Mouse (Mus musculus) heart, adult 9 months (tissue): ENCODE data around the gene Ccdc186.

Experiments
- DNase-seq, 2 experiments: peaks; one replicate each; pipeline ENCODE4 v3.0.0; 2022; ENCODE audit warnings: low spot score in 2 of 2

Ccdc186 gene

DNA sequence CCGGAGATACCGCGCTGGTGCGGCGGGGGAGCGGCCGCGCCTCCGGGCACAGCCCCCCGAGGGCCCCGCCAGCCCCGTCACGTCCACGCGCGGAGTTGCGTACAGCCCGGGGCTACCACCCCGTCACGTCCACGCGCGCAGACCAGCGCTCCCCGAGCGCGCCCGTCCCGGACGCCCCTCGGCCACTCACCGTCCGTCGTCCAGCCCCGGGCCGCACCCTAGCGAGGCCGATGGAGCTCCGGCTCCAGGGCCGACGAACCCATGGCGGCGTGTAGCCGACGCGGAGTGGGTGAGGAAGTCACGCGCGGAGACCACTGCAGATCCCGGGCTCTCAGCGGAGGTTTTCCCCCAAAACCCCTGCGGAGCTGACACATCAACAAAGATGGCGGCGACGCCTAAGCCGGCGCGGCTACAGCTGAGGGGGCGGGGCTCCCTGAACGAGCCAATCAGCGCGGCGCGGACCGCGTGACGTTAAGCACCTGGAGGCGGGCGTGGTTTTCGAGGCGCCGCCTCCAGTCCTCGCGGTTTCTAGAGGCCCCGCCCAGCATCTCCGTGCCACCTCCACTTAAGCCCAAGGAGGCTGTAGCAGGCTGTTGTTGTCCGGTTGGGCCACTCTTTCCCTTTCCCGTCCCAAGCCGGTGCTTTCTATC, at the start of gene Ccdc186:
Gene Ccdc186, minus strand, starts transcription at position 393 of the 650 bp plus-strand sequence.
- DNase-seq, result peak; percentile 94 to 95

DNA sequence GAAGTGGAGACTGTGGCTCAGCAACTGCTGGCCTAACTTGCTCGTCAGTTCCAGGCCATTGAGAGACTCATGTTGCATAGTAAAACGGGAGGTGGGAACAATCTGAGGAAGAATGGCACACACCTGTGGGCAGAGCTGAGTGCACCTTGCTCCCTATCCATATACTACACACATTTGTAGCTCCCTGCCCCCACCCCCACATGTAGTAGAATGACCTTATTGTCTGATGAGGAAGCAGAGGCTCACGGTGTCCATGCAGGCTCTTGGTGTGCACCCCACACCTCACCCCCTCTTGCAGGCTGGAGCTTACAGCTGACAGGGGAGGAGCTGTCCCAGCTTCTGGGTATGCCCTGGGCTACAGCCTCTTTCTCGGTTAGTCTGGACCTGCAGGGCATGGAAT, 45.7 kb upstream of the Ccdc186 start:
- DNase-seq, result no peak

DNA sequence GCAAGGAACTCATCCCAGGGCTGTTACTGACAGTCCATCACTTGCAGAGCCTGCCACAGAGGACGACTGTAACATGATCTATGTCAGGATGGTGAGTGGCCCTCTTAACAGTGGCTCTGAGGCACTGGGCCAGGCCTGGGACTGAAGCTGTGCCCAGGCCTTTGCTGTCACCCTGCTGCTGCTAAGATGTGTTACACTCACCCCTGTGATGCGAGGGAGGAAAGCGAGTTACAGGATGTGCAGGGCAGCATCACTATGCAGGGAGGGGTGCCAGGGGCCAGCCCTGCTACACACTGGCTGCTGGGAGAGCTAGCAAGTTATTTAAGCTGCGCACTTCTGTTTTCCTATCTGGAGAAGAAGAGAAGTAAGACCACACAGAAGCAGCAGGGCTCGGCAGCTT, 34.5 kb upstream of the Ccdc186 start:
- DNase-seq, result peak in 1 of 2 experiments; percentile 2

DNA sequence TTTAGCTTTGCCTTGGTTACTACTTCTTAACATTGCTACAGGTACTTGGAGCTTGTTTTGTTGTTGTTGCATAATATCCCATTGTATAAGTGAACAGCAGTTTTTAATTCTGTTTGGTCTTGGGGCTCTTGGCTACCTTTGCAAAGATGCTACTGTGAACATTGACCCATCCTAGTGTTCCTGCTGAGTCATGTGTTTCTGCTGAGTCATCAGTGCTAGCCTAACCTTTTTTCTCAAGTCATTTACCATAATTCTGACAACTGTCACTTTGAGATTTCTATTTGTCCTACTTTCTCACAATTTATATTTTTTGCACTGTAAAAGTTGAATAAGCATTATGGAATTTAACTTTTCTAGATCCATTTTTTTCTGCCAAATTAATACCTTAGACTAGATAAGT, 30.6 kb upstream of the Ccdc186 start:
- DNase-seq, result no peak

DNA sequence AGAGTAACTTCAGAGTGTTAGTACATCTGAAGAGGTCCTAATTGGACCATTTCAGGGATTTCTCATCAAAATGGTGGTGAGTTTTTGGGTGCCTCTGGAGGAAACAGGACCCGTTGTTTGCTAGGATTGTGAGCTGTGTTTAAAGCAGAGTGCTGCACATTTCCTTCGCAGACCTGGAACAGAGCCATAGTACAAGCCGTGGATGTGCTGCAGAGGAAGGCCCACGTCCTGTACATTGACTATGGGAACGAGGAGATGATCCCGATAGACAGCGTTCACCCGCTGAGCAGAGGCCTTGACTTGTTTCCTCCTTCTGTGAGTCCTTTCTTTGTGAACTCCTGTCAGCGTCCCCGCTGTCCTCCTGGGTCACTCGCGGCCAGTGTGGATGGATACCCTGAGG, 21.0 kb upstream of the Ccdc186 start:
- DNase-seq, result no peak

DNA sequence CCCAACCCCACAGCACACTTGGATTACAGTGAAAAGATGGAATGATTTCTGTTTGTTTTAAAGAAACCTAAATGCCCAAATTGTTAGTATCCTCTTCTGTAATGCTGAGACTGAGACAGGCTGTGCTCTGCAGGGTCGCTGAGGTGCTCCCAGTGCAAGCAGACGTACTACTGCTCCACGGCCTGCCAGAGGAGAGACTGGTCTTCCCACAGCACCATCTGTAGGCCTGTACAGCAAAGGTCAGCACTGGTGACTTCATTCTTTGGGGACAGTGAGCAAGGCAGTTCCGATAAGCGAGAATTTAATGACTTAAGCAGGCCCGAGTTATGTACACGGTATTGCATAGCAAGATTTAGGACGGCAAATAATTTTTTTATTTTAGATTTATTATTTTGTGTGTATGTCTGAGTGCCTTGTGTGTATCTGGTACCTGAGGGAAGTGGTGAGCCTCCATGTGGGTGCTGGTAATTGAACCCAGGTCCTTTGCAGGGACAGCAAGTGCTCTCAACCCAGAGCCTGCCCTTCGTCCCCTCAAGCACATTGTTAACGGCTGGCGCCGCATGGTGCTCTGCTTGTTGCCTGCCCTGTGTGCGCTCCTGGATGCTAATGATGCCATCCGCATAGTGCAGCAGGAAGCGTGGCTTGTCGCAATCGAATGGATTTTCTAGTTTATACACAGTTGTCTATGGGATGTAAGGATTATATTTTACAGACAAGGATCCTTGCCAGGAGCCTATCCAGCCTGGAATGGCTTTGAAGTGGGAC, 17.1 kb upstream of the Ccdc186 start:
- peak in 1 of 2 experiments; percentile 35 for DNase-seq

DNA sequence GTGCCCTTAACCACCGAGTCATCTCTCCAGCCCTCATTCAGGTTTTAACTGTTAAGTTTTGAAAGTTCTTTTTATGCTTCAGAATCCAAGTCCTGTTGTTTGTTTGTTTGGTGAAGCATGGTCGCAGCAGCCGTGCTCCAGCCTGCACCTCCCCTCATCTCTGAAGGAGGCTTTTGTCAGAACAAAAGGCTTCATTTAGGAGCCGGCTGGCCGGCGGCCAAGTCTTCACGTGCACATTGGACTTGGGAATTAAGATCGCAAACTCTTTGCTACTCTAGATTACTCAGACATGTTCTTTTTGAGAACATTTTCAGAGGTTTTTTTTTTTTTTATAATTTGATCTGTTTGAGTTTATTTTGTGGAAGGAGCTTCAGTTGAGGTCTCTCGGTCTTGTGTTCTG, 13.3 kb upstream of the Ccdc186 start:
- DNase-seq, result no peak

DNA sequence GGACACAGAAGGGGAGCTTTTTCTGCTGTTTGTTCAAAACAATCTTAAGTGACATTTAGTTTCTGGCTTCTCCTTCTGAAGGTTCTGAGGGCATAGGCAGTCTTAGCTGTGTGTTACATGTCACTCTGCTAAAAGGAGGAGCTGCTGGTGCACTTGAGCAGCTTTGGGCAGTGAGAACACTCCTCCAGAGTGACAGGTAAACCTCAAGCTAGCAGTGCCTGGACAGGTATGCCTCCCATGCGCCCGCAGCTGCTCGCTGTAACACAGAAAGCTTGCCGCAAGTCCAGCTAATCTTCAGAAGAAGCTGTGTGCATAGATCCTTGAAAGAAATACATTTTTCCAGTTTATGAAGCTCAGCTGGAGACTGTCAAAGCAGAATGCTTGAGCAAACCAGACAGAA, 8.2 kb upstream of the Ccdc186 start:
- DNase-seq, result no peak

DNA sequence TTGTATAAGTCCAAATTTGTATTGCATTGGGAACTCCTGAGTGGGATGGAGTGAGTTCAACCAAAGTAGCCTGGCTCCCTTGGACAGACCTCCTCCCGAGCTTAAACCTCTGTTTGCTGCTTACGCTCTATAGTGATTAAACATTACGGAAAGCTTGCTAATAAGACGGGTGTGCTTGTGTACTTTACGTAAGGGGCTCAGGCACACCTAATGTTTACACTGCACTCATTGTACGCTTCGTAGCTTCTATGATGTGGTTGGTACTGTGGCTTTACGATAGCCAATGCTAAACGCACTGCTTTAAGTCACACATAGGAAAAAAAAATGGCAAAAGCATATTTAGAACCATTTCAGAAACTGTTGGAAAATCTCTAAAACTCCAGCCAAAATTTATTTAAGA, 7.3 kb upstream of the Ccdc186 start:
- DNase-seq, result no peak

DNA sequence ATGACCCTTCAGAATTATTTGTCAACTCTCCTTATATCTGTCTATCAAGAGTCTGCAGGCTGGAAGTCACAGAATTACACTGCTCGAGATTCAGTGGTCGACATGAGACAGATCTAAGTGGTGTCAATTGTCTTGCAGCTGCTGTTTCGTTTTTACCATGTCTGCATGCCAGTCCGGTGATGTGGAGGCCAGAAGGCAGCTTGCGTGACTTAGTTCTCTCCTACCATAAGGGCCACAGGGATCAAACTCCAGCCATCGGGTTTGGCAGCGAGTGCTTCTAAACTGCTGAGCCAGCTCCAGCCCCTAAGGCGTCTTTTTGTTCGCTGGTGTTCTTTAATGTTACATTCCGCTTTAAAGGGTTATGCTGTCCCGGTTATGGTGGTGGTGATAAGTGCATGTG, 6.3 kb upstream of the Ccdc186 start:
- DNase-seq, result no peak

DNA sequence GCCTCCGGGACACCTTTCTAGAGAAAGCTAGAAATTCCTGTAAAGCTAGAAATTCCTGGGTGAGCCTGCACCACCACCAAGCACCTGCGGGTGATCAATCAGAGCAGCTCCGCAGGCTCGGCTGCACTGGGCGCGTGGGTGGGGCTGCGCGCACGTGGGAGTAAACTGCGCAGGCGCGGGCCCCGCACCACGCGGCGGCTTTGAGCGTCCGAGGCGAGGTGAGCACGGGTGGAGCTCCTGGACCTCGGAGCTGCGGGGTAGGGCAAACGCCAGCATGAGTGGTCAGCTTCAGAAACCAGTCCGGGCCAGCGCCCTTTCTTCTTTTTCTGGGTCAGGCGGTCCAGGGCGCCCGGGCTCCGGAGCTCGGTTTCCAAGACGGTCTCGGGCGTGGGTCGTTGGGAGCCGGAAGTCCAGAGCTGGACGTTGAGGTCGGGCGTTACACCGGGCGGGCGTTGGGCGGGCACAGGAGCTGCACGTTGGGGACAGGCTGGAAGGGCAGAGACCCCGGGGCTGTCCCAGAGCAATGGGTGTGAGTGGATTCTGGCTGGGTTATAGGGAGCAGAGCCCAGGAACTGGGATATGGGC, 4.1 kb upstream of the Ccdc186 start, which contains the start of gene Tdrd1:
Gene Tdrd1, plus strand, starts transcription at position 163 of the 585 bp plus-strand sequence.
- no peak for DNase-seq

DNA sequence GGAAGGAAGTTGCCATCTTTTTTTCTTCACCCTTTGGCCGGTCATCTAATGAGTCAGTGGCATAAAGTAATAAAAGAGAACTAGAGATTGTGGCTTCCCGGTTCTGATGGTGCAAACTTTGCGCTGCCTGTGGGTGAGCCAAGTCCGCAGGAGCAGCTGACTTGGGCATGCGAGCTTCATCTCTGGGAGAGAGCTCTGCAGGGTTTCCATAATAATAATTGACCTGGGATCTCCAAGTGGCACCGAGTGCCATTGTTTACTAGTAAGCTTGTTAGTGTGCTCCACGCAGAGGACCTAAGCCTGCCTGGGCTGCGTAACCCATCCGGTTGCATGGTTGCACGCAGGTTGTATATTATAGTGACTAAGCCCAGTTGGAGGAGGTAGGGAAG, 452 bp upstream of the Ccdc186 start:
- no peak for DNase-seq

DNA sequence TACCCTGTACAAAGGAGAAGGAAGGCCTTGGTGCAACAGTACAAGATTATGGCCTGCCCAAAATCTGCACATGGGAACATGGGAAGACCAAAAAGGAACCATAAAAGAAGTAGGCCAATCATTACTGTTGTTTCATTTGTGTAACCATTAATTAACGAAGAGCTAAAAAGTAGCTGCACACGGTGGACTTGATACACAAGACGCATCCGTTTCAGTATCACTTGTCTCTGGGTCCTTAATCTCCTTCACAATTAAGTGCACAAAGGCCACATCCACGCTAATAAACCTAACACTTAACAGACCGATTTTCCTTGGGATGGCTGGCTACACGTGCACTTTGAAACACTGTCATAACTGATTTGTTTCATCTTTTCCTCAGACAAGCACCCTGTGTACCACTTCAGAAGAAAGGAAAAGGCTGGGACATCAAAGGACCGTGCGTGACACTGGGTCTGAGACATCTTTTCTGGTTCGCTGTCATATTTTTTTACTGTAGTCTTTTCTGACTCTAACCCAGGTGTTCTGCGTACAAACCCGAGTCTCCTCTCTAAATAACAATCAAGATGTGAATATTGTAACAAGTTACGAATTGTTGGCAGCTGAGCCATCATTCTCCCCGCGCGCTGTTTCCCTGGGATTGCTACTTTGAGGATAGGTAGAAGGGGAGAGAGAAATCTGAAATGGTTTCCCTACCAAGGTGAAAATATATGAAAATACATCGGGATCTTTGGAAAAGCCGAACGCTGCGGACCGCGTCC, 771 bp downstream of the Ccdc186 start:
- DNase-seq, result no peak

DNA sequence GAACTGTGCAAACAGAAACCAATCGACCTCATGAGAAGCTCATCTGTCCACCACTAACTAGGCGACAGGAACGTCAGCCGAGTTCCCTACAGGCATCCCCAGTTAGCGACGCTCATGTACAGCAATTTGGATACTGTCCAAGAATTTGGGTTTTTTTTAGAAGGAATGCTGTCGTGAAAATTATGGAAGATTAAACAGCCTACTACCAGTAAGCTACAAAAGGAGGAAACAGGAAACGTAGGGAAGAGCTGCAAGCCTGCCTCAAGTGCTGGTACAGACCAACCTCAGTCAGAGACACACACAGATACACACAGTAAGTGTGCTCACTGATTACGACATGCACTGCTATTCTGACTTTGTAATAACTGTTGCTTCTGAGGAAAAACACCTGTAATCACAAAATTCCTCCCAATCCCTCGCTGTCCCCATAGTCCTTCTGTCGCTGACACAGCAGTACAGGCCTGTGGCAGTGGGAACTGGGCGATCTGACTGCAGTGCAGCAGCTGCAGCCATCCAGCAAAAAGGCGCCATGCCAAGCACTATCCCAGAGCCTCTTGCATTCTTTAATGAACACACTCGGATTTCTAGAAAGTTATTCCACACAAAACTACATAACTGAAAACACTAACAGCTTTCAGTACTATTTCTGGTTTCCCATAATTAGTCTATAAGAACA, 4.0 kb downstream of the Ccdc186 start:
- DNase-seq, result peak; percentile 36 to 54

DNA sequence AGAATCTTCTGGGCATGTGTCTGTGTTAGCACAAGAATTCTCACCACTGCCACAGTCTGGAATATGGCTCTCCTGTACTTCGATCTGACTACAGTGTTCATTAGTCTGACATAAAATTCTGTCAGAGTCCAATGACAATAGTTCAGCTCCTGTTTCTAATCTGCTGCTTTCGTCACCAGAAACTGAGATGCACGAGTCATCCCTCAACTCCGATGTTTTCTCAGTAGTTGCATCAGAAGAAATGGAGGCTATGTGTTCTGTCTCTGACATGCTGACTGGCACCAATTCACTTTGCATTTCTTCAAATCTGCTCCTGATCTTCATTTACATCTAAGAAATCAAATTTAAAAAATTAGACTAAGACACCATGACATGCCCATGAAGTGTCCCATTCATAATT, 8.6 kb downstream of the Ccdc186 start:
- DNase-seq, result no peak

DNA sequence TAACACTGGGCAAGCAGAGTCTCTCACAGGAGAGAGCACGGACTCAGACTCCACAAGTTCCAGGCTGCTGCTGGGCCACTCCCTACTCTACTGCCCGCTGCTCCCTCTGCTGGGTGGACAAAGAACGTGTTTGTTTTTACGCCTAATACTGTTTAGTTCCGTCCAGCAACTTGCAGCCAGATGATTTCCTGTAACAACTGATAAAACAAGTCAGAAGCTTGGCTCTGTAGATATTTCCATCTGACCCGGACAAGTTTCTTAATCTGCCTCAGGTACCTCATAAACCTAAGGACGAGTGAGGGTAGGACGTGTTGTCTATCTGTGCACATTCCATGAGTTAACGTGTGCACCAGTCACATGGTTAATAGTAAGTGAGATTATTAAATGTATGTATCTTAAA, 10.4 kb downstream of the Ccdc186 start:
- DNase-seq, result peak; percentile 31 to 64

DNA sequence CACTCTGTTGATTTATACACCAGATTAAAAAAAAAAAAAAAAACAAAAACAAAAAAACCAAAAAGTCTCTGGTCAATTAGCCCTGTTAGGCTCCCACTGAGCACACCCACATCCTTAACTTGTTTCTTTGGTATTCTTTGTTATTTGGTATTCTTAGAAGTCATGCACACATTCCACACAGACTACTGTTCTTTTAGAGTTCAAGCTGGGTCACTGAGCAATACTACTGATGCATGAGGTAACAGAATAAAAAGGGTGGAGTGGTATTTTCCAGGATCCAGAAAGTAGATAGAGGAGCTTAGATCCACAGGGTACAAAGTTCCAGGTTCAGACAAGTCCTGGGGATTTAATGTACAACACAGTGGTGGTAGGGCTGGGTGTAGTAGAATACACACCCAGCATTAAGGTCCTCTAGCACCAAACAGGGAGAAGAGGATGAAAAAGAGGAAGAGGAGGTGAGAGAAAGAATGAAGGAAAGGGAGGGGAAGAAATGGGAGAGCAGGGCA, 11.3 kb downstream of the Ccdc186 start:
- DNase-seq, result no peak

DNA sequence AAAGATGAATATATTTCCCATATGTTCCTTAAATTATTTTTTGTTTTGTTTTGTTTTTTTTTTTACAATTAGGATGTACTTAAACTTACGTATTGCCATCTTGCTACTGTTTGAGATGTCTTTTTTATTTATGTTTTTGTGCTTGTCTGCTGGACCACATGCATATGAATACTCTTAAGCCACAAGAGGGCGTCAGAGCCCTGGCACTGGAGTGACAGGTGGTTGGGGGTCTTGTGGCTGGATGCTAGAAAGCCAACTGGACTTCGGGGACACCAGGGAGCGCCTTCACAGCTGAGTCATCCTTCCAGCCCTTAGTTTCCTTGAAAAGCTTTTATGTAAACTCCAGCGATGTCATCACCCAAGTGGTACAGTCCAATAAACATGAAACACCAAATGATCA, 13.2 kb downstream of the Ccdc186 start:
- DNase-seq, result no peak

DNA sequence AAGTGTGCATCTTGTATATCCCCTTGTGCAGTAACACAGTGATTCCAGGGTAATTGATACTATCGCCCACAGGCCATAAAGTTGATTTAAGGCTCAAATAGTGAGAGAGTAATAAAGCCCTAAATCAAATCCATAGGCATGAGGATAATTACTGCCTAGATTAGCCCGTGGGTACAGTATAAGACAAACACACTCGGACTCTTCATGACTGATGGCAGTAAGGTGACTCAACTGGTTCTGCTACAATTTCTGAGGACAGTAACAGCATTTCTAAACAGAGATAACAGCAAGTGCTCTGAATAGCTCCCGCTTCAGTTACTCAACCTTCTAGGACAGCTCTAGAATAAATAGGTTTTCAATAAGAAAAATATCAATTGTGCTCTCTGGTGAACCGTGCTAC, 14.9 kb downstream of the Ccdc186 start:
- DNase-seq, result no peak

DNA sequence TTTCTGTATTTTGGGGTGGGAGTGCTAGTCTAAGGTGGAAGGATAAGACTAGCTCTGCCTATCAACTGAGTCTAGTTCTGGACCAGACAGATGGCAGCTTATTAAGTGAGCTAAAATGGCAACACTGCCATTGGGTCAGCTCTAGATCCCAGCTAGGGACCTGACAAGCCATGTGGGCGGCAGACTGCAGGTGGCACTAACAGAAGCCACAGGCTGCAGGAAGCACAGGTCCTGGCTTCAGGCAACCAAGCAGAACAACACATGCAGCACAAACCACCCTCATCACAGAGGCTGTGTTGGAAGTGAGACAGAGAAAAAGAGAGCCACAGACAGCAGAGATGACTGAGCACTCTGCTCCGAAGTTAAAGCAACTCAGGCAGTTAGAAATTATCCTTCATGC, 16.6 kb downstream of the Ccdc186 start:
- no peak for DNase-seq

DNA sequence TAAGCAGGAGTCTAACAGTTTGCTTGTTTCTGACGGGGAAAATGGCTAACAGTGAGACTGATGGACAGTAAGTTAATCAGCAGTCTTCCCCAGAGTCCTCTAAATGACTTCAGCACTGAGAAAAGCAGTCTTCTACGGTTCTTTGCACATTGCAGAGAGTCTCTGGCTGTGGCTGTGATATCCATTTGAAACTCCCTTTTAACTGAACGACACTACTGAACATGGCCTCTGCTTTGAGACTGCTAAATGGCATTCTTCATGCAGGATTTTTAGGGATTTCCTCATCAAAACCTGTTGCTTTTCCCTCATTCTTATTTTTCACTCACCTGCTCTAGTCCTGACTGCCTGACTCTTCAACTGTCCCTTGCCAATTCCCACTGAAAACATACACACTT, 19.6 kb downstream of the Ccdc186 start:
- no peak for DNase-seq
